Mouse (Mus musculus) frontal cortex, postnatal 36 days (tissue): ENCODE data around the gene Mindy4.

ENCODE experiments used
- DNase-seq, 2 experiments: peaks; one replicate each; pipeline ENCODE4 v3.0.0; 2022; ENCODE audit warnings: low spot score in 2 of 2

The Mindy4 gene

GRCm38 (mm10) chr6:55299917-55300316 is 96.7 kb downstream of the Mindy4 start:
- no peak for DNase-seq

DNA sequence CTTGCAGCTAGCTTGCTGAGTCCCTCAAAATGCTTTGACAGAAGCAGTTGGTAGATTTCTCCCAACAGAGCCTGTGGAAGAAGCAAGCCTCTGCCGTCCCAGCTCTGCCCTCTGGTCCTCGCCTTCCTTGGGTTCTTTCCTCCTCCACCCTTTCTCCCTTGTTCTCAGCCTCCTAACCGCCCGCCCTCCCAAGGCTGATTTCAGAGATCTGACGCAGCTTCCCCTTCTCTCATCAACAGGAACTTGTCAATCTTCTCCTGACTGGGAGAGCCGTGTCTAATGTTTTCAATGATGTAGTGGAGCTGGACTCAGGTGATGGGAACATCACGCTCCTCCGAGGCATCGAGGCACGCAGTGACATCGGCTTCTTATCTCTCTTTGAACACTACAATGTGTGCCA is 97.5 kb downstream of the Mindy4 start:
- no peak for DNase-seq

GRCm38 (mm10) chr6:55310179-55310578 is 107.0 kb downstream of the Mindy4 start:
- DNase-seq: no peak

GRCm38 (mm10) chr6:55311962-55312361 is 108.8 kb downstream of the Mindy4 start:
- DNase-seq: no peak

- no peak for DNase-seq
Measured at GRCm38 (mm10) chr6:55313893-55314292, 110.7 kb downstream of the Mindy4 start.

DNA sequence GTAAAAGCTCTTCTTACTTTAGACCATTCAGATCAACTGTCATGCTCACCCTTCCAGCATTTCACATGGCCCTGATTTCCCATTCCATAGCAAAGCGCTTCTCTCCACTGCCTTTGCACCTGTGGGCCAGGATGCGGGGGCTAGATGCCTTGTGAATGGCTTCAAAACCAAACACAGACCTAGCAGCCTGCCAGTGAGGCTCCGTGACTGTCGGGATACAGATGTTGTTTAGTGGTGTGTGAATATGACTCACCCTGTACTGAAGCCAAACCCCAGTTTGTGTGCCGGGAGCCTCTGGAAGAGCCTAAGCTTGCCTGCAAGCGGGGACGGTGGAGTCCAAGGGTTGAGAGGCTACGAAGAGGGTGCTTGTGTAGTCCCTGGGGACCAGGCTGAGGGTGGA is 111.4 kb downstream of the Mindy4 start:
- DNase-seq: peak; percentile 45 to 55

- DNase-seq: no peak
Measured at GRCm38 (mm10) chr6:55318597-55318996, 115.4 kb downstream of the Mindy4 start.

DNA sequence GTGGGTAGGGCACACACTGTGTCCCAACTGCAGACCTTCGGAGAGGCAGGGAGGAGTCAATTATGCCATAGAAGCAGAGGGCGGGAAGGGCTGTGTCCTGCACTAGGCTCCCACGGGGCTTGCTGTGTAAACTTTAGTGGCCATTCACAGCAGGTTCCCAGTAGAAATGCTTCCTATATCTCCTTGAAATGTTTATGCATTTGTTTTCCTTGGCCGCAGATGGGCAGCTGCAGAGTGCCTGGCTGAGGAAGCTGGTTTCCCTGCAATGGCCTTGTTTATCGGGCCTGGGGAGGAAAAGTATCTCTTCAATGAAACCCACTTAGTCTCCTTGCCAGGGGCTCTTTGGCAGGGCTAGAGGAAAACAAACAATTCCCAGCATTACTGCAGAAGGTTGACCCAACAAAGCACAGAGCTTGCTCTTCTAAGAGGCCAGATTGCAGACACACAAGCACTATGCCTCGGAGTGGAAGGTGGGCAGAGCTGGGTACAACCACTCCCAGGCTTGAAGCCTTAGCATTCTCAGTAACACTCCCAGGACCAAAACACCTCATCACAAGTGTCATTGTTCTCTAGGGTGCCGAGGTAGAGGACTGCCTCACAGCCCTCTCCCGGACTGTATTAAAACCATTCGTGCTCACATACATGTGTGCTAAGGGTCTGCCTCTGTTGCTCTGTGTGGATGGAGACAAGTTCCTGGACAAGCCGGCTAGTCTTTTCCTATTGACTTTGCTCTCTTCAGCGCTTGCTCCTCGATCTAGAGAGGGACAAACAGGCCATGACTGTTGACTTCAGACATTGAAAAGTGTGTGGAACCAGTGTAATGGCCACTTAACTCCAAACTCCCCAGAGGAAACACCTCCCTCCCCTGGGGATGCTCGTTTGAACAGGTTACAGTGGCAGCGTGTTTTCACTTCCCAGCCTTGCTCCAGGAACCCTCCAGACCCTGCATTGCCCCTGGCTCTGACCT is 116.7 kb downstream of the Mindy4 start:
- DNase-seq: no peak

DNA sequence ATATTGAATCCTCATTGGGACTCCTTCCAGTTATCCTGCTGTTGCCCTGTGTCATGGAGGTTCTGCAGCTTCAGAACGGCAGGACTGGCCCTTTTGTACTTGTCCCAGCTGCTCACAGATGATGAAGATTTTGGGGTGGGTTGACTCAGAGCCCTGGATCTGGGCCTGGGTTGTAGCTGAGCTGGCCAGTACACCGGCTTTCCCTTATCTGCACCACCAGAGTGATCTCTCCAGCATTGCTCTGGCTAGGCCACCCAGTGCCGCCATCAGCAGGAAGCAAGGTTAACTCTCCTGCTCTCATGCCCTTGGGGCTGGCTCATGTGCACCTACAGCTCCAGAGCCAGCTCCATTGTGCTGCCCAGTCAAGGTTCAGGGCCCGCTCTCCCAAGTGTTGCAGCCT is 117.7 kb downstream of the Mindy4 start:
- no peak for DNase-seq

DNA sequence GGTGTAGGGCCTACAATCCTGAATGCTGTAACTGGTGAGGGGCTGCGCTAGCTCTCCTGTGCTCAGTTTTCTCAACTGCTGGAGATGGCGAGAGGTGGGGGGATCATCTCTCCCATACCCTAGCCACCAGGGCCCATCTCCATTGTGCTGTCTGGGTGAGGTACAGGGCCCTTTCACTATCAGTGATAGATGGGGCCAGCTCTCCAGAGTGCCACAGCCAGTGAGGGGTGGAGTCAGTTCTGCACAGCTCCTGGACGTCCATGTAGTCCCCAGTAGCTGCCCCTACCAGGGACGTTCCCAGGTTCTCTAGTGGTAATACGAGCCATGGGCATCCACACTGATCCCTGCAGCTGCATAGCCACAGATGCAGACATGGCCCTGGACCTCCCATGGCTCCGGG is 118.3 kb downstream of the Mindy4 start:
- no peak for DNase-seq

DNA sequence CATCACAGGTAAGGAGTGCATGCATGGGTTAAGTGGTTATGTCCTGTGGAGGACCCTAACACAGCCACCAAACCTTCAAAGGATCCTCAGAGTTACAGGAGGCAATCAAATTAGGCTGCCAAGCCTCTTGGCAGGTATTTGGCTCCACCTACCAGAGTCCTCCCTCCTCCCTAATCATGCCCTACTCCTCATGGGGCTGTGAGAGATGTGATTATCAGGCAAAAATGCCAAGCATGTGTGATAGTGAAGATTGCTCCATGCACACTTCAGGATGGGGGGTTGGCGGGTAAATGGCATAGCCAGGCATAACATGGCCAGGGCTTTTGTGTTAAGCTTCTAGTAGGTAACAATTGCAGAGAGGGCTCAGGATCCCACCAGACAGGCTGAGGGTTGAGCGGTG is 119.8 kb downstream of the Mindy4 start:
- DNase-seq: no peak

DNA sequence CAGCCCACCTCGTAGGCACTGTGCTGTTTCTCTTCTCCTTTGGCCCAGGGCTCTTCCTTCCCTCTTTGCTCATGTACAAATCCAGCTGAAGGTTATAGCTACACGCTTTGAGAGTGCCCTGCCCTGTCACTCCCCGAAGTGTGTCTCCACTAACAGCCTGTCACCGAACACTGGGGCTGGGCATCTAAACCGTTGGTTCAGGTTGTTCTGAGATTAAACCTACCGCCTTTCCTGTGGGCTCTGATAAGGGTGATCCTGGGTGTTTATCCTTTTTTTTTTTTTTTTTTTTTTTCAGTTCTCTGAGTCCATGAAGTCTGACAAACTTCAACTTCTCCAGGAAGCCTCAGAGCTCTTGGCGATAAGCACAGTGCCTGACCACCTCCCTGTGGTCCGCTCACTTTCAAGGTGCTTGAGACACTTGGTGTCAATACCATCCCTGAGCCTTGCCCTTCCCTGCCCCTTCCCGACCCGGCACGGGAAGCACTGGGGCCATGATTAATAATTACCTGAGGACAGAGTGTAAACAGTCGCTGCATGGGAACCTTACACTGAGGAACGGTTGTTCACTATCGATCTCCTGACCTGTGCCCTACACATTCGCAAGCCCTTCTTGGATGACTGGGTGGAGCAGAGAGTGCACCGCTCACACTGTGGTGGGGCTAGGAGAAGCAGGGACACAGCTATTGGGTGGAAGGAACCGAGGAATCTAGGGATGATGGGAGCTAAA is 120.9 kb downstream of the Mindy4 start:
- no peak for DNase-seq

GRCm38 (mm10) chr6:55324785-55325184 is 121.6 kb downstream of the Mindy4 start:
- DNase-seq: no peak

DNA sequence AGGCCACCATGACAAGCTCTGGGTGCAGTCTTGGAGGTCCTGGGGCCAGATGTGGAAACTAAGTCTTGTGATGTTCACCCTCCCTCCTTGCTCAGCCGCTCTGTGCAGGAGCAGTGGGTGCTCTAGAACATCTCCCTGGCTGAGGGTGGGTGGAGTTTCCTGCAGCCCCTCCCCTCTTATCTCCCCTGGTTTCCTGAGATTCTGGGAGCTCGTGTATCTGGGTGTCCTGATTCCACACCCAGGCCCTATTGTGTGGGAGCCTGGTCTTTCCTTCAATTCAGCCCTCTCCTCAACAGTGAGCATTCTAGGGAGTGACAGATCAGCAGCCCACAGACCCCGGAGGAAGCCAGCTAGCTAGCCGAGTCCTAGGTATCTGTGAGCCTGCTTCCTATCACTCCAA is 123.1 kb downstream of the Mindy4 start:
- DNase-seq: no peak

DNA sequence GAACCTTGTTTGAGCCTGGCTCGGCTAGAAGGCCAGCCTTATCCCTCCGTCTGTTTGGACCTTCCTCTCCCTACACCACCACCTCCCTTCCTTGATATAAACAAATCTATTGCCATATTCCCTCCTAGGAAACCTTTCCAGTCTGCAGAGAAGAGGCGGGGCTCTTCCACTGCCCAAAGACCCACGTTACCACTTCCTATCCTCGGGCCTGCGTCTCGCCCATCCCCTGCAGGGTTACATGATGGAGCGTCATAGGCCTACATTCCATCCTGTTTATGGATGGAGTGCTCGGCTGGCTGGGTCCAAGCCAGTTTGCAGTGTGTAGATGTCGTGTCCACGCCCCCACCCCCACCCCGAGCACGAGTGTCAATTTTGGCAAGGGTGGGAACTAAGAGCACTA is 124.1 kb downstream of the Mindy4 start:
- no peak for DNase-seq

DNA sequence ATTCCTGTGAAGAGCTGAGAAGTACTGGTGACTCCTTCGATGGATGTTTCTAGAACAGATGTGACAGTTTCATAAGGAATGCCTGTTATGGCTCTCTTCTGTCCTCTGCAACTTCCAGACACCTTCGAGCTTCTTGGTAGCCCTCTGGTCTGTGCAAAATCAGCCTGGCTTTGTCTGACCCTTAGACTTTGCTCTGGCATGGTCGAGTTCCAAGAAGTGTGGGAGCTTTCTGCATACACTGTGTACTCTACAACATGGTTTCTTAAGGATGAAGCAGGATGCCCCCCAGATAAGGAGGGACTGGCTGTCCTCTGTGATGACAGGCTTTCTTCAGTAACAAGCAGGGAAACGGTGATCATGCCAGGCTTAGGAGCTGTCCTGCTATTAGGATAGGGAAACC is 125.0 kb downstream of the Mindy4 start:
- DNase-seq: no peak

GRCm38 (mm10) chr6:55331315-55331714 is 128.1 kb downstream of the Mindy4 start:
- no peak for DNase-seq

DNA sequence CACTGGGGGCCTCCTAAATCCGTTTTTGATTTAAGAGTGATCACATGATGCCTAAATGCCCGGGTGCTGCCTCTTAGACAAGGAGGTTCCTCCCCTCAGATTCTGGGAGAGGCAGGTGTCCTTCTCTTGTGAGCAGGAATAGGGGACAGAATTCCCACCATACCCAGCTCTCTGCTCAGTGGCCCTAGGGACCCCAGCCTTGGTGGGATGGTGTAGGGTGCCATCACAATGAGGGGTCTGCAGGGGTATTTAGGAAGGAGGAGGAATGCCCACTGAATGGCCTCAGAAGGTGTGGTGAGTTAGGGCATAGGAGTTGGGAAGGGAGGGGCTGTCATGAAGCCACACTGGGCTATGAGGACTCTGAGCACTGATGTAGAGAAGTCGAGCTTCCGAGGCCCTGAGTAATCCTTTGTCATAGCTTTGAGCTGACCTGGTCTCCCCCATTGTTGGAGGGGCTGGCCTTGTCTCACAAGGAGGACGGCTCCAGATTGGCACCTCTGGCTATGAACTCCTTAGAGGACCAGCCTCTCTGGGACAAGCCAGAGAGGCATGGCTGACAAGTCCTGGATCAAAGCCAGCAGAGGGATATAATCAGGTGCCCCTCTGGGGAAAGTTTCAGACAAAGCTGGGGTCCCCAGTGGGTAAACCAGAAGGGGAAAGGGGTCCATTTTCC is 129.1 kb downstream of the Mindy4 start:
- DNase-seq: no peak

- no peak for DNase-seq
Measured at GRCm38 (mm10) chr6:55332773-55333109, 129.6 kb downstream of the Mindy4 start.

- DNase-seq: no peak
Measured at GRCm38 (mm10) chr6:55335989-55336514, 132.9 kb downstream of the Mindy4 start, which contains the start of gene Aqp1. Gene Aqp1 (plus strand): TSS chr6:55336432.

DNA sequence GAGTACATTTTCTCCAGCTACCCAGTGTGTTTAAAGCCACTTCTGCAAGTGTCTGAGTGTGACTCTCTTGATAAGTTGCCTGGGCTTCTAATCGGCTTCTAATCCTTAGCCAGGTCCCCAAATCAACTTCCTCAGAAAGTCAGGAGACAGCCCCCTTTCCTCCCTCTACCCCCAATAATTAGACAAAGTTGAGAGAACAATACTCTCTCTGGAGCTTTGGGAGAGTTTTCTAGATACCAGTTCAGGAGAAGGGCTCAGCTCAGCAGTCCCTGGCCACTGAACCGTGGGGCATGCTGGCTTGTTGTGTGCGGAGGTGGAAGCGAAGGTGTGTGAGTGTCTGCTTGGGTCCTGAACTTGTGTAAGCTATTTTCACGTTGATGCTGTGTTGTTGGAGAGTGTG is 134.1 kb downstream of the Mindy4 start:
- DNase-seq: no peak

DNA sequence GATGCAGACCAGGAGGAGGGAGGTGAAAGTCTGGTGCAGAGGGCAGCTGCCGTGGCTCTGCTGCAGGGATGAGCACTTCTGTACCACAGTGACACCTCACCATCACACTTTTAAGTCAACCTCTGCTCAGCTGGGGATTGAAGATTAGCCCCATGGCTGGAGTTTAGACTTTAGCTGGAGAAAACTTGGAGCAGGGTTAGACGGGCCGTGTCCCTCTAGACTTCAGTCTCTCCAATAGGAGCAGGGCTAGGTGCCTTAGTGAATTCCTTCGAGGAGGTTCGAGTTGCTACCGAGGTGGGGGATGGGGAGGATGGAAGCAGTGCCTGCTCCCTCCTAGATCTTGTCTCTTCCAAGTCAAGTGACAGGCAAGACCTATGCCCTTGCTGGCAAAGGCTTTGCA is 134.9 kb downstream of the Mindy4 start:
- DNase-seq: no peak
